Mouse (Mus musculus): ENCODE measurements around the gene Gucd1. TPM values are rescaled to one million over a fixed set of nuclear protein-coding genes. Genes with fewer than 3 reads are reported as not detected.
"Not testable (repeated sequence)": the region's sequence is repeated elsewhere in the genome, so short reads cannot be mapped to it uniquely, and the experiment has no call there.

The Gucd1 gene
- polyA plus RNA-seq, 1 experiment from 2014 or later = 31.7 TPM

- H3K36me3 ChIP-seq = no peaks in the 10 kb centered on the region
- ATAC-seq (ENCODE audit: insufficient number of reproducible peaks, insufficient read depth, low FRiP score, low TSS enrichment) = no peak
- 0 out of 2 replicates have a peak, but pooled peaks cover 5% of the 10 kb centered on the region for H3K4me1 ChIP-seq
- no peak overlapping the region for H3K4me2 ChIP-seq (replicated peaks)
- no peak overlapping the region for H3K9ac ChIP-seq
- H3K27ac ChIP-seq = no peak overlapping the region
- 95% methylated on average over 8 of the region's 8 CpGs for WGBS
- H3K27me3 ChIP-seq = no peaks in the 10 kb centered on the region
- H3K4me3 ChIP-seq = no peak overlapping the region
- H3K9me3 ChIP-seq = no peaks in the 10 kb centered on the region
Measured at GRCm38 (mm10) chr10:75417363-75418042, 100.3 kb downstream of the Gucd1 start.

GRCm38 (mm10) chr10:75414925-75415324, 102.8 kb downstream of the Gucd1 start:
- no peaks in the 10 kb centered on the region for H3K9me3 ChIP-seq
- no peak overlapping the region for H3K9ac ChIP-seq
- ATAC-seq (ENCODE audit: insufficient number of reproducible peaks, insufficient read depth, low FRiP score, low TSS enrichment) = no peak
- 0 out of 2 replicates have a peak, but pooled peaks cover 5% of the 10 kb centered on the region for H3K4me1 ChIP-seq
- no peak overlapping the region for H3K4me2 ChIP-seq (replicated peaks)
- H3K27ac ChIP-seq = no peak overlapping the region
- no peaks in the 10 kb centered on the region for H3K27me3 ChIP-seq
- H3K4me3 ChIP-seq = no peak overlapping the region
- WGBS = 85% methylated on average over 7 of the region's 7 CpGs
- no peaks in the 10 kb centered on the region for H3K36me3 ChIP-seq

- H3K9me3 ChIP-seq = no peaks in the 10 kb centered on the region
- H3K4me2 ChIP-seq (replicated peaks) = 0 out of 2 replicates have a peak overlapping the region, but pooled peaks have one; percentile 13
- WGBS = 56% methylated on average over 27 of the region's 27 CpGs
- no peaks in the 10 kb centered on the region for H3K27me3 ChIP-seq
- H3K9ac ChIP-seq = no peak overlapping the region
- 0 out of 2 replicates have a peak, but pooled peaks cover 5% of the 10 kb centered on the region for H3K4me1 ChIP-seq
- H3K4me3 ChIP-seq = no peak overlapping the region
- H3K36me3 ChIP-seq = no peaks in the 10 kb centered on the region
- no peak overlapping the region for H3K27ac ChIP-seq
- ATAC-seq (ENCODE audit: insufficient number of reproducible peaks, insufficient read depth, low FRiP score, low TSS enrichment) = no peak
Measured at GRCm38 (mm10) chr10:75412114-75413103, 105.4 kb downstream of the Gucd1 start.

- not testable (repeated sequence) for H3K4me3 ChIP-seq; H3K4me1 ChIP-seq; H3K27me3 ChIP-seq; H3K9me3 ChIP-seq; H3K9ac ChIP-seq; H3K4me2 ChIP-seq (replicated peaks); ATAC-seq (ENCODE audit: insufficient number of reproducible peaks, insufficient read depth, low FRiP score, low TSS enrichment); H3K36me3 ChIP-seq
- H3K27ac ChIP-seq = 0 out of 2 replicates have a peak overlapping the region, but pooled peaks have one; percentile 17
- 45% methylated on average over 10 of the region's 10 CpGs for WGBS
Measured at GRCm38 (mm10) chr10:75411343-75412113, 106.2 kb downstream of the Gucd1 start.

- no peaks in the 10 kb centered on the region for H3K36me3 ChIP-seq
- no peak overlapping the region for H3K4me2 ChIP-seq (replicated peaks)
- H3K27ac ChIP-seq = no peak overlapping the region
- H3K9ac ChIP-seq = no peak overlapping the region
- H3K4me1 ChIP-seq = 0 out of 2 replicates have a peak, but pooled peaks cover 2% of the 10 kb centered on the region
- H3K9me3 ChIP-seq = no peaks in the 10 kb centered on the region
- WGBS = 72% methylated on average over 4 of the region's 4 CpGs
- H3K27me3 ChIP-seq = no peaks in the 10 kb centered on the region
- ATAC-seq (ENCODE audit: insufficient number of reproducible peaks, insufficient read depth, low FRiP score, low TSS enrichment) = no peak
- no peak overlapping the region for H3K4me3 ChIP-seq
Measured at GRCm38 (mm10) chr10:75407741-75408140, 110.0 kb downstream of the Gucd1 start.

GRCm38 (mm10) chr10:75406755-75407154, 111.0 kb downstream of the Gucd1 start:
- no peak overlapping the region for H3K9ac ChIP-seq
- WGBS = 50% methylated on average over 13 of the region's 13 CpGs
- no peak for ATAC-seq (ENCODE audit: insufficient number of reproducible peaks, insufficient read depth, low FRiP score, low TSS enrichment)
- no peaks in the 10 kb centered on the region for H3K9me3 ChIP-seq
- no peaks in the 10 kb centered on the region for H3K4me1 ChIP-seq
- no peak overlapping the region for H3K27ac ChIP-seq
- no peak overlapping the region for H3K4me3 ChIP-seq
- no peaks in the 10 kb centered on the region for H3K27me3 ChIP-seq
- H3K4me2 ChIP-seq (replicated peaks) = no peak overlapping the region
- H3K36me3 ChIP-seq = no peaks in the 10 kb centered on the region

- Histone ChIP-seq H3K9me3 (no peaks in the 10 kb centered on the region), H3K27ac (no peak overlapping the region), H3K9ac (no peak overlapping the region), H3K4me1 (no peaks in the 10 kb centered on the region), H3K4me2 (replicated peaks) (no peak overlapping the region), H3K4me3 (no peak overlapping the region), H3K36me3 (no peaks in the 10 kb centered on the region), H3K27me3 (no peaks in the 10 kb centered on the region)
- ATAC-seq (ENCODE audit: insufficient number of reproducible peaks, insufficient read depth, low FRiP score, low TSS enrichment) = no peak
- 88% methylated on average over 8 of the region's 8 CpGs for WGBS
Measured at GRCm38 (mm10) chr10:75405916-75406315, 111.9 kb downstream of the Gucd1 start.

GRCm38 (mm10) chr10:75400958-75401357, 116.8 kb downstream of the Gucd1 start, which contains the start of gene Upb1:
Gene Upb1 (plus strand): TSS chr10:75401115.
- H3K27me3 ChIP-seq = no peaks in the 10 kb centered on the region
- no peak within 1 kb of the TSS for H3K9ac ChIP-seq
- no peak within 1 kb of the TSS for H3K4me2 ChIP-seq (replicated peaks)
- no peak for ATAC-seq (ENCODE audit: insufficient number of reproducible peaks, insufficient read depth, low FRiP score, low TSS enrichment)
- H3K27ac ChIP-seq = no peak within 1 kb of the TSS
- no peaks in the 10 kb centered on the region for H3K9me3 ChIP-seq
- H3K4me3 ChIP-seq = no peak within 1 kb of the TSS
- WGBS = 78% methylated on average over 4 of the region's 4 CpGs
- no peaks in the 10 kb centered on the region for H3K36me3 ChIP-seq
- H3K4me1 ChIP-seq = peaks cover 4% of the 10 kb centered on the region; the same call in 1 of the 2 replicates

- 45% methylated on average over 14 of the region's 14 CpGs for WGBS
- no peak for ATAC-seq (ENCODE audit: insufficient number of reproducible peaks, insufficient read depth, low FRiP score, low TSS enrichment)
- no peak overlapping the region for H3K4me2 ChIP-seq (replicated peaks)
Measured at GRCm38 (mm10) chr10:75396966-75397365, 120.8 kb downstream of the Gucd1 start.

GRCm38 (mm10) chr10:75394796-75395195, 123.0 kb downstream of the Gucd1 start:
- H3K27ac ChIP-seq = no peak overlapping the region
- peaks cover 4% of the 10 kb centered on the region; the same call in 1 of the 2 replicates for H3K4me1 ChIP-seq
- H3K4me3 ChIP-seq = no peak overlapping the region
- no peak overlapping the region for H3K4me2 ChIP-seq (replicated peaks)
- no peak for ATAC-seq (ENCODE audit: insufficient number of reproducible peaks, insufficient read depth, low FRiP score, low TSS enrichment)
- H3K9ac ChIP-seq = no peak overlapping the region
- H3K27me3 ChIP-seq = no peaks in the 10 kb centered on the region
- WGBS = 85% methylated on average over 8 of the region's 8 CpGs
- H3K9me3 ChIP-seq = no peaks in the 10 kb centered on the region
- no peaks in the 10 kb centered on the region for H3K36me3 ChIP-seq

More at GRCm38 (mm10) chr10:75396966-75397365, 120.8 kb downstream of the Gucd1 start:
- H3K27ac ChIP-seq = no peak overlapping the region
- H3K9me3 ChIP-seq = no peaks in the 10 kb centered on the region
- H3K36me3 ChIP-seq = no peaks in the 10 kb centered on the region
- no peak overlapping the region for H3K4me3 ChIP-seq
- H3K27me3 ChIP-seq = no peaks in the 10 kb centered on the region
- H3K4me1 ChIP-seq = peaks cover 4% of the 10 kb centered on the region; the same call in 1 of the 2 replicates
- no peak overlapping the region for H3K9ac ChIP-seq

GRCm38 (mm10) chr10:75390832-75391231, 126.9 kb downstream of the Gucd1 start:
- H3K4me1 ChIP-seq = no peaks in the 10 kb centered on the region

More at GRCm38 (mm10) chr10:75390832-75391231, 126.9 kb downstream of the Gucd1 start:
- Histone ChIP-seq H3K9me3 (no peaks in the 10 kb centered on the region), H3K36me3 (no peaks in the 10 kb centered on the region), H3K4me3 (no peak overlapping the region), H3K9ac (no peak overlapping the region), H3K4me2 (replicated peaks) (no peak overlapping the region), H3K27ac (no peak overlapping the region), H3K27me3 (no peaks in the 10 kb centered on the region)
- 94% methylated on average over 4 of the region's 4 CpGs for WGBS
- no peak for ATAC-seq (ENCODE audit: insufficient number of reproducible peaks, insufficient read depth, low FRiP score, low TSS enrichment)
